12 mouse cellular contexts compared by ENCODE assay signal in genomic region chr16:78564110-78564821, GRCm38 (mm10). TPM values are rescaled to one million over a fixed set of nuclear protein-coding genes. Genes with fewer than 3 reads are reported as not detected.
DNase-seq lines count a peak whose midpoint lies in the region; ATAC-seq and TF ChIP-seq lines count a peak whose summit lies in the region.
"Had no signal": no experiment of that assay in that cellular context is flagged by ENCODE, and none has a peak within 500 bp of the region (broad histone marks: within the 10 kb centered on the region; RNA-seq: fewer than 3 reads in every experiment).

No protein-coding gene starts in this region.

- H3K4me3 ChIP-seq in heart, postnatal 0 days (ENCODE audit: low read depth, low read length): no peak overlapping the region
- H3K4me3 ChIP-seq: hindbrain, embryonic 12.5 days; midbrain, embryonic 15.5 days had no signal

- peaks cover 10% of the 10 kb centered on the region for H3K36me3 ChIP-seq in heart, postnatal 0 days (replicated peaks; ENCODE audit: control insufficient read depth, insufficient read depth, low read length)

- no peaks in the 10 kb centered on the region for H3K4me1 ChIP-seq in heart, postnatal 0 days (ENCODE audit: control insufficient read depth, insufficient read depth)
- H3K4me1 ChIP-seq: hindbrain, embryonic 12.5 days; midbrain, embryonic 15.5 days had no signal

- intact Hi-C loops in heart, postnatal 10 days (cut with DNase I): no loop called here
- intact Hi-C loops in gastrocnemius, postnatal 36 days (cut with DNase I): no loop called here

- 0 out of 2 replicates have a peak overlapping the region, but pooled peaks have one; percentile 24 for H3K4me2 ChIP-seq in heart, postnatal 0 days (ENCODE audit: low read depth, low read length)
- H3K4me2 ChIP-seq: hindbrain, embryonic 12.5 days; midbrain, embryonic 15.5 days had no signal

- no peaks in the 10 kb centered on the region for H3K9me3 ChIP-seq in heart, postnatal 0 days (replicated peaks; ENCODE audit: control insufficient read depth, low read length)
- H3K9me3 ChIP-seq: hindbrain, embryonic 12.5 days; midbrain, embryonic 15.5 days had no signal

- no peak for TF ChIP-seq CTCF in heart, postnatal 0 days (IDR thresholded peaks at IDR 0.05; ENCODE audit: low read depth)

- peak overlapping the region; percentile 69; the same call in 1 of the 2 replicates for H3K27ac ChIP-seq in heart, postnatal 0 days (ENCODE audit: low read depth)
- H3K27ac ChIP-seq: hindbrain, embryonic 12.5 days; midbrain, embryonic 15.5 days had no signal

- no peak for DNase-seq in heart, postnatal 0 days (ENCODE audit: low spot score)
- DNase-seq in heart, postnatal 10 days: no peak
- DNase-seq in naive thymus-derived CD4-positive, alpha-beta T cell, adult 2 months (ENCODE audit: low read depth): peak; percentile 55
- no peak for DNase-seq in gastrocnemius, postnatal 36 days
- DNase-seq in adrenal gland, adult (ENCODE audit: inconsistent age in 2 of 2, low spot score in 1 of 2): no peak
- DNase-seq in cerebellum, adult 11 months: no peak
- DNase-seq: cerebellum, postnatal 14 days; kidney, postnatal 4 days had no signal

- no peak overlapping the region for H3K9ac ChIP-seq in heart, postnatal 0 days (replicated peaks; ENCODE audit: low read depth, low read length)
- H3K9ac ChIP-seq: hindbrain, embryonic 12.5 days; midbrain, embryonic 15.5 days had no signal

- no peak for ATAC-seq in heart, postnatal 0 days (ENCODE audit: insufficient read depth, low read depth)
- ATAC-seq in CD4-positive, CD25-positive, alpha-beta regulatory T cell, adult 4 months: peak; percentile 22
- ATAC-seq in granulocyte monocyte progenitor cell, adult 5-6 weeks (replicated peaks; ENCODE audit: poor library complexity, severe bottlenecking): peak; percentile 19
- ATAC-seq: midbrain, embryonic 15.5 days had no signal

- no peaks in the 10 kb centered on the region for H3K27me3 ChIP-seq in heart, postnatal 0 days (ENCODE audit: control insufficient read depth, insufficient read depth, low read length)
- H3K27me3 ChIP-seq: hindbrain, embryonic 12.5 days; midbrain, embryonic 15.5 days had no signal

- WGBS in heart, postnatal 0 days: 78% methylated on average over 13 of the region's 13 CpGs

- no peak for TF ChIP-seq EP300 in heart, postnatal 0 days (IDR thresholded peaks at IDR 0.05; ENCODE audit: low read depth)

RNA-seq across cellular contexts. Expression of gene D16Ertd472e, which starts 12.2 kb away (rescaled TPM):
- total RNA-seq in heart, postnatal 0 days (2014; rRNA removed; ENCODE audit: low replicate concordance): 8.4 and 13.4 TPM in 2 replicates
- 4.5 and 5.1 TPM in 2 replicates for polyA plus RNA-seq in heart, postnatal 0 days (2015; fragmentation: Nextera tagmentation; extraction: Ambion mirVana)
- total RNA-seq in heart, postnatal 10 days (2021): 1 to 10 TPM; 8.6 to 8.8 TPM
- polyA plus RNA-seq in CD4-positive, CD25-positive, alpha-beta regulatory T cell, adult 4 months (2017; shearing (Covaris generic)): 10 to 100 TPM; 40.6 to 41.3 TPM
- 26.8 and 52.8 TPM in 2 replicates for total RNA-seq in granulocyte monocyte progenitor cell, adult 5-6 weeks (2014; fragmentation: Nextera tagmentation)
- total RNA-seq in granulocyte monocyte progenitor cell, adult 5-6 weeks (2017): 53.9 and 58.5 TPM in 2 replicates
- total RNA-seq in gastrocnemius, postnatal 36 days (2021): 1 to 10 TPM; 2.5 to 3.2 TPM
